Mouse (Mus musculus) cerebellum, adult 2 months (tissue): ENCODE results near the gene Cped1. TPM values are rescaled to one million over a fixed set of nuclear protein-coding genes. Genes with fewer than 3 reads are reported as not detected.

Experiments used
- DNase-seq, 2 experiments: peaks; one replicate each; pipeline ENCODE4 v3.0.0; 2021
- H3K27ac ChIP-seq: fragments of 200-500 bp; 2 replicates; pipeline ENCODE4 v1.5.1; 2012; ENCODE audit warnings: low read length, control low read depth, inconsistent platforms; ENCODE audit not compliant: insufficient read depth
- H3K27me3 ChIP-seq: fragments of 200-500 bp; 2 replicates; pipeline ENCODE4 v1.6.1; 2012; ENCODE audit warnings: inconsistent platforms, mild to moderate bottlenecking, low read length, moderate library complexity; ENCODE audit not compliant: control insufficient read depth, insufficient read depth
- H3K4me1 ChIP-seq: fragments of 200-500 bp; 2 replicates; pipeline ENCODE4 v1.6.1; 2011; ENCODE audit warnings: low read length; ENCODE audit not compliant: control insufficient read depth, insufficient read depth
- H3K4me3 ChIP-seq: fragments of 200-500 bp; replicated peaks from 2 replicates; pipeline ENCODE3; 2011; ENCODE audit warnings: mild to moderate bottlenecking, low read depth, low read length, control low read depth; ENCODE audit not compliant: insufficient read depth
- CTCF ChIP-seq: fragments of 200-500 bp; IDR thresholded peaks from 2 replicates; pipeline ENCODE4 v1.5.1; 2011; ENCODE audit warnings: low read depth, mild to moderate bottlenecking, control low read depth, low read length, moderate library complexity, borderline replicate concordance; ENCODE audit not compliant: insufficient read depth
- POLR2A ChIP-seq: fragments of 200-500 bp; IDR thresholded peaks from 2 replicates; pipeline ENCODE4 v1.6.1; 2011; ENCODE audit warnings: low read length, control low read depth, borderline replicate concordance; ENCODE audit not compliant: insufficient read depth
- WGBS: fragments of 180-500 bp; shearing (Covaris S2); methylation state at CpG from one replicate; pipeline ENCODE4 v1.1.7; 2018; 5-methylcytosine and 5-hydroxymethylcytosine counted together
- polyA plus RNA-seq: library from polyadenylated mRNA; depleted of rRNA; stranded (reverse); fragments of >200 nt; gene quantifications from 2 replicates; pipeline ENCODE4 v1.2.3, GENCODE M21; 2012

Gene Cped1
- polyA plus RNA-seq, 1 experiment = 1.1 TPM

GRCm38 (mm10) chr6:22012501-22012900 is 26.8 kb downstream of the Cped1 start:
- no peak for DNase-seq
- no peak overlapping the region for H3K4me3 ChIP-seq
- 84% methylated on average over 5 of the region's 5 CpGs for WGBS
- H3K27me3 ChIP-seq = no peaks in the 10 kb centered on the region
- no peaks in the 10 kb centered on the region for H3K4me1 ChIP-seq
- TF ChIP-seq CTCF (no peak), POLR2A (no peak)
- no peak overlapping the region for H3K27ac ChIP-seq

GRCm38 (mm10) chr6:22013394-22013793 is 27.7 kb downstream of the Cped1 start:
- Histone ChIP-seq H3K27ac (no peak overlapping the region), H3K27me3 (no peaks in the 10 kb centered on the region), H3K4me3 (no peak overlapping the region), H3K4me1 (no peaks in the 10 kb centered on the region)
- WGBS = 81% methylated on average over 3 of the region's 3 CpGs
- no peak for DNase-seq
- TF ChIP-seq CTCF (no peak), POLR2A (no peak)

- Histone ChIP-seq H3K27me3 (no peaks in the 10 kb centered on the region), H3K4me3 (no peak overlapping the region), H3K27ac (no peak overlapping the region), H3K4me1 (no peaks in the 10 kb centered on the region)
- 98% methylated on average over 6 of the region's 6 CpGs for WGBS
- DNase-seq = no peak
- TF ChIP-seq POLR2A = no peak
- no peak for TF ChIP-seq CTCF
These were observed 28.7 kb downstream of the Cped1 start for GRCm38 (mm10) chr6:22014291-22014911.

- H3K4me3 ChIP-seq = no peak overlapping the region
- TF ChIP-seq POLR2A (no peak), CTCF (no peak)
- H3K27ac ChIP-seq = no peak overlapping the region
- H3K27me3 ChIP-seq = no peaks in the 10 kb centered on the region
- 84% methylated on average over 7 of the region's 7 CpGs for WGBS
- no peak for DNase-seq
- H3K4me1 ChIP-seq = no peaks in the 10 kb centered on the region
These were observed 31.9 kb downstream of the Cped1 start for GRCm38 (mm10) chr6:22017631-22018030.

GRCm38 (mm10) chr6:22018768-22019445 is 33.2 kb downstream of the Cped1 start:
- Histone ChIP-seq H3K4me3 (no peak overlapping the region), H3K27me3 (no peaks in the 10 kb centered on the region), H3K27ac (no peak overlapping the region), H3K4me1 (no peaks in the 10 kb centered on the region)
- TF ChIP-seq POLR2A (no peak), CTCF (no peak)
- no peak for DNase-seq
- 64% methylated on average over 8 of the region's 8 CpGs for WGBS

GRCm38 (mm10) chr6:22019637-22020036 is 33.9 kb downstream of the Cped1 start:
- WGBS = 71% methylated on average over 10 of the region's 10 CpGs
- H3K27ac ChIP-seq = no peak overlapping the region
- no peaks in the 10 kb centered on the region for H3K4me1 ChIP-seq
- H3K4me3 ChIP-seq = no peak overlapping the region
- TF ChIP-seq CTCF (no peak), POLR2A (no peak)
- no peak for DNase-seq
- no peaks in the 10 kb centered on the region for H3K27me3 ChIP-seq

GRCm38 (mm10) chr6:22020696-22021095 is 35.0 kb downstream of the Cped1 start:
- Histone ChIP-seq H3K4me1 (no peaks in the 10 kb centered on the region), H3K27me3 (no peaks in the 10 kb centered on the region), H3K27ac (no peak overlapping the region), H3K4me3 (no peak overlapping the region)
- TF ChIP-seq POLR2A (no peak), CTCF (no peak)
- WGBS = 92% methylated on average over 5 of the region's 5 CpGs
- DNase-seq = no peak

GRCm38 (mm10) chr6:22021315-22021714 is 35.6 kb downstream of the Cped1 start:
- Histone ChIP-seq H3K4me1 (no peaks in the 10 kb centered on the region), H3K4me3 (no peak overlapping the region), H3K27me3 (no peaks in the 10 kb centered on the region), H3K27ac (no peak overlapping the region)
- no peak for TF ChIP-seq POLR2A
- TF ChIP-seq CTCF = no peak
- 98% methylated on average over 3 of the region's 3 CpGs for WGBS
- DNase-seq = no peak

- no peak for TF ChIP-seq POLR2A
- TF ChIP-seq CTCF = no peak
- WGBS = 100% methylated on average over 2 of the region's 2 CpGs
- Histone ChIP-seq H3K27me3 (no peaks in the 10 kb centered on the region), H3K4me1 (no peaks in the 10 kb centered on the region), H3K27ac (no peak overlapping the region), H3K4me3 (no peak overlapping the region)
- no peak for DNase-seq
These were observed 38.5 kb downstream of the Cped1 start for GRCm38 (mm10) chr6:22024168-22024567.
